Mouse (Mus musculus) stomach, embryonic 14.5 days (tissue): ENCODE data around the gene Cacna1g. TPM values are rescaled to one million over a fixed set of nuclear protein-coding genes. Genes with fewer than 3 reads are reported as not detected.

Experiments used
- ATAC-seq: fragments of 200-750 bp; cut with Nextera tagmentation; 2 replicates; pipeline ENCODE4 v1.8.0; 2017; ENCODE audit warnings: low read depth, moderate TSS enrichment; ENCODE audit not compliant: insufficient number of reproducible peaks, insufficient read depth, low FRiP score
- H3K27ac ChIP-seq: fragments of 300-500 bp; sonication (generic); 2 replicates; pipeline ENCODE4 v1.5.1; 2014; ENCODE audit warnings: mild to moderate bottlenecking, low read length, moderate library complexity, mixed read lengths
- H3K27me3 ChIP-seq: fragments of 300-500 bp; sonication (generic); 2 replicates; pipeline ENCODE4 v1.6.1; 2014; ENCODE audit warnings: low read length, control low read depth, mixed read lengths; ENCODE audit not compliant: control insufficient read depth, insufficient read depth
- H3K36me3 ChIP-seq: fragments of 300-500 bp; sonication (generic); 2 replicates; pipeline ENCODE4 v1.6.1; 2014; ENCODE audit warnings: mild to moderate bottlenecking, control low read depth, low read length, moderate library complexity, mixed read lengths; ENCODE audit not compliant: control insufficient read depth, insufficient read depth
- H3K4me1 ChIP-seq: fragments of 300-500 bp; sonication (generic); 2 replicates; pipeline ENCODE4 v1.6.1; 2014; ENCODE audit warnings: low read length, control low read depth, mixed read lengths; ENCODE audit not compliant: control insufficient read depth, insufficient read depth
- H3K4me2 ChIP-seq: fragments of 300-500 bp; sonication (generic); replicated peaks from 2 replicates; pipeline ENCODE4 v1.6.1; 2014; ENCODE audit warnings: low read depth, low read length, control low read depth
- H3K4me3 ChIP-seq: fragments of 300-500 bp; sonication (generic); 2 replicates; pipeline ENCODE4 v1.5.1; 2014; ENCODE audit warnings: low read depth, low read length, control low read depth
- H3K9ac ChIP-seq: fragments of 300-500 bp; sonication (generic); replicated peaks from 2 replicates; pipeline ENCODE4 v1.6.1; 2014; ENCODE audit warnings: low read depth, mild to moderate bottlenecking, control low read depth, low read length, moderate library complexity, mixed read lengths
- H3K9me3 ChIP-seq: fragments of 300-500 bp; sonication (generic); 2 replicates; pipeline ENCODE4 v1.6.1; 2016; ENCODE audit warnings: low read depth, low read length, control low read depth; ENCODE audit not compliant: control insufficient read depth
- WGBS: fragments of 180-500 bp; shearing (Covaris S2); extraction: QIAGEN DNeasy Blood & Tissue Kit; methylation state at CpG from one replicate; pipeline ENCODE4 v1.1.7; 2014; 5-methylcytosine and 5-hydroxymethylcytosine counted together
- polyA plus RNA-seq: library from polyadenylated mRNA; unstranded; fragments of >200 nt; fragmentation: Nextera tagmentation; extraction: Ambion mirVana; gene quantifications from 2 replicates; pipeline ENCODE4 v1.2.1, GENCODE M21; 2014

Cacna1g gene
- polyA plus RNA-seq, 1 experiment from 2014 or later, result 13.5 TPM

GRCm38 (mm10) chr11:94389724-94390396 lies 84.1 kb downstream of the Cacna1g start:
- H3K9me3 ChIP-seq, result no peaks in the 10 kb centered on the region

GRCm38 (mm10) chr11:94389021-94389420 lies 85.0 kb downstream of the Cacna1g start:
- no peak overlapping the region for H3K27ac ChIP-seq
- no peak overlapping the region for H3K9ac ChIP-seq
- no peak overlapping the region for H3K4me2 ChIP-seq
- ATAC-seq, result no peak
- no peak overlapping the region for H3K4me3 ChIP-seq
- H3K9me3 ChIP-seq, result no peaks in the 10 kb centered on the region
- no peaks in the 10 kb centered on the region for H3K36me3 ChIP-seq
- peaks cover 24% of the 10 kb centered on the region for H3K4me1 ChIP-seq
- WGBS, result 77% methylated on average over 4 of the region's 4 CpGs
- H3K27me3 ChIP-seq, result no peaks in the 10 kb centered on the region

More at GRCm38 (mm10) chr11:94389724-94390396, 84.1 kb downstream of the Cacna1g start:
- Histone ChIP-seq H3K27me3 (no peaks in the 10 kb centered on the region), H3K9ac (no peak overlapping the region), H3K4me3 (no peak overlapping the region), H3K36me3 (no peaks in the 10 kb centered on the region), H3K27ac (peak overlapping the region; percentile 27; the same call in 1 of the 2 replicates), H3K4me1 (peaks cover 24% of the 10 kb centered on the region), H3K4me2 (no peak overlapping the region)
- 45% methylated on average over 6 of the region's 6 CpGs for WGBS
- ATAC-seq, result no peak

DNA sequence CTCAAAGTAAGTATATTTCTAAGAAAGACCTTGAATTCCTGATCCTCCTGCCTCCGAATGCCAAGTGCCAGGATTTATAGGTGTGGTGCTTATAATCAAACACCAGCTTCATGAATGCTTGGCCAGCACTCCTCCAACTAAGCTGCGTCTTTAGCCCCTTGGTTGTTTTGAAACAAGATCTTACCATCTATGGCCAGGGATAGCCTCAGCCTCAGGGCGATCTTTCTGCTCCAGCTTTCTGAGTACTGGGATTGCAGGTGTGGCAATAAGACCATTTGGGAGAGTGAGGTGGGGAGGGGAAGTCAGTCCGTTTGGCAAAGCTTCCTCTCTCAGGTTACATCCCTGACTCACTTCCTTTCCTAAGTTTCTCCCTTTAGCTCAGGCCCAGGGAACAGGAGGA lies 86.2 kb downstream of the Cacna1g start:
- Histone ChIP-seq H3K9me3 (no peaks in the 10 kb centered on the region), H3K27ac (no peak overlapping the region), H3K36me3 (no peaks in the 10 kb centered on the region), H3K4me3 (no peak overlapping the region), H3K9ac (no peak overlapping the region), H3K4me1 (peaks cover 23% of the 10 kb centered on the region), H3K27me3 (no peaks in the 10 kb centered on the region), H3K4me2 (no peak overlapping the region)
- 60% methylated on average over 4 of the region's 4 CpGs for WGBS
- no peak for ATAC-seq

DNA sequence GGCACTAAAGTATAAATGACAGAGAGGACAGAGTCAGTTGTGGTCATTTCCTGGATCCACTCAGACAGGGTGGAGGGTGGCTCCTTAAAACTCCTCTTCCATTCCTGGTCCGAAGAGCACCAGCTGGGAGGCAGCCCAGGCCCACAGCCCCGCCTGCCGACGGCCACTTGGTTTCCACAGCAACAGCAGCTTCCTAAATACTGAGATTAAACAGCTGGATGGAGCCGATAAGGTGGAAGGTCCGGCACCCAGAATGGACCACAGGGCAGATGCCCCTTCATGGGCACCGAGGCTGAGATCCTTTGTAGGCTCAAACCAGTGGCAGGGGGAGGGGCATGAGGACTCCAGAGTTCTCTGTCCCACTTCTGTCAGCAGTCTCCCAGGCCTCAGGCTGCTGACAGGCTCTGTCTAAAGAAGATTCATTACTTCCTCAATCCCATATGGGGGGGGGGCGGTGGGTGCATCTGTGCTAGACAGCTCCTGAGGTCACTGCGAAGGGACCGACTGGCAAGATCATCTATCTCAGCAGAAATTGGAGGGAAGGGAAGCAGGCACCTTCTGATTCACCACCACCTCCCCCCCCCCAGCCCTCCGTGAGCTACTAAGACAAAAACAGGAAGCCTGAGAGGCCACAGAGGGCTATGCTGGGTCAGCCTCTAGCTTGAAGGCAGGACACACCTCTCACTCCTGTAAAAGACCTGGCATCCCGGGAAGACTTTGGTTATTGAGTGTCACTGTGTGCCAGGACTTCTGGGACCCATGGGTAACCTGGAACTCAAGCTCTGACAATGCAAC lies 87.8 kb downstream of the Cacna1g start:
- H3K4me3 ChIP-seq, result no peak overlapping the region
- peaks cover 15% of the 10 kb centered on the region for H3K4me1 ChIP-seq
- H3K27ac ChIP-seq, result peak overlapping the region; percentile 64; the same call in 1 of the 2 replicates
- no peaks in the 10 kb centered on the region for H3K36me3 ChIP-seq
- H3K9ac ChIP-seq, result no peak overlapping the region
- H3K4me2 ChIP-seq, result peak overlapping the region; percentile 13
- H3K27me3 ChIP-seq, result no peaks in the 10 kb centered on the region
- WGBS, result 9% methylated on average over 12 of the region's 12 CpGs
- no peaks in the 10 kb centered on the region for H3K9me3 ChIP-seq
- peak; percentile 67; the same call in 1 of the 2 replicates for ATAC-seq

DNA sequence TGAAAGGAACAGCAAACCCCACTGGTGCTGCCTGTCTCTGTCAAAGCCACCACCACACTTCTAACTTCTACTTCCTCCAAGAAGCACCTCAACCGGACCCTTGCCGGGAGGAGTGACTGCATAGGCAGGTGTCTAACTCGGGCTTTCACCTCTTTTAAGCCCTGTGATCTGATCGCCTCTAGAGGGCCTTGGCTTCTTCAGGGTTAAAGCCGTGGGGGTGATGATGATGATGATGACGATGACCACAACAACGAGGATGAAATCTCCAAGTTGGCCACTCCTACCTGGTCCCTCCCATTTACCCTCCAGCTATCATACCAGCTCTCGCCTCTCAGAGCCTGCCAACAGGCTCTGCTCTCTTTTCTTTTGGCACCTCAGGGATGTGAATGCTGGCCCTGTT lies 94.3 kb downstream of the Cacna1g start:
- no peaks in the 10 kb centered on the region for H3K36me3 ChIP-seq
- H3K27ac ChIP-seq, result no peak overlapping the region
- H3K9ac ChIP-seq, result no peak overlapping the region
- H3K4me3 ChIP-seq, result no peak overlapping the region
- no peaks in the 10 kb centered on the region for H3K27me3 ChIP-seq
- no peak for ATAC-seq
- no peak overlapping the region for H3K4me2 ChIP-seq
- WGBS, result 71% methylated on average over 8 of the region's 8 CpGs
- H3K4me1 ChIP-seq, result no peaks in the 10 kb centered on the region
- no peaks in the 10 kb centered on the region for H3K9me3 ChIP-seq

- Histone ChIP-seq H3K4me2 (no peak overlapping the region), H3K27ac (no peak overlapping the region), H3K4me1 (no peaks in the 10 kb centered on the region), H3K4me3 (no peak overlapping the region), H3K36me3 (no peaks in the 10 kb centered on the region), H3K9me3 (no peaks in the 10 kb centered on the region), H3K9ac (no peak overlapping the region), H3K27me3 (no peaks in the 10 kb centered on the region)
- 27% methylated on average over 2 of the region's 2 CpGs for WGBS
- ATAC-seq, result no peak
Observed at GRCm38 (mm10) chr11:94379061-94379460, 94.9 kb downstream of the Cacna1g start.

- H3K36me3 ChIP-seq, result no peaks in the 10 kb centered on the region
- ATAC-seq, result no peak
- 86% methylated on average over 13 of the region's 13 CpGs for WGBS
- peaks cover 11% of the 10 kb centered on the region; the same call in 1 of the 2 replicates for H3K4me1 ChIP-seq
- no peak overlapping the region for H3K4me3 ChIP-seq
- H3K4me2 ChIP-seq, result no peak overlapping the region
- H3K27ac ChIP-seq, result no peak overlapping the region
- H3K27me3 ChIP-seq, result no peaks in the 10 kb centered on the region
- no peak overlapping the region for H3K9ac ChIP-seq
- H3K9me3 ChIP-seq, result no peaks in the 10 kb centered on the region
Observed at GRCm38 (mm10) chr11:94374276-94374948, 99.6 kb downstream of the Cacna1g start.

GRCm38 (mm10) chr11:94370809-94371208 lies 103.2 kb downstream of the Cacna1g start:
- no peaks in the 10 kb centered on the region for H3K27me3 ChIP-seq
- no peak overlapping the region for H3K9ac ChIP-seq
- peaks cover 11% of the 10 kb centered on the region; the same call in 1 of the 2 replicates for H3K4me1 ChIP-seq
- no peaks in the 10 kb centered on the region for H3K36me3 ChIP-seq
- no peaks in the 10 kb centered on the region for H3K9me3 ChIP-seq
- peak overlapping the region; percentile 21; the same call in 1 of the 2 replicates for H3K27ac ChIP-seq
- H3K4me3 ChIP-seq, result no peak overlapping the region
- no peak overlapping the region for H3K4me2 ChIP-seq
- ATAC-seq, result peak; percentile 56; the same call in 1 of the 2 replicates
- 6% methylated on average over 5 of the region's 5 CpGs for WGBS
